Mouse (Mus musculus): ENCODE data around the gene Tnfsfm13. TPM values are rescaled to one million over a fixed set of nuclear protein-coding genes. Genes with fewer than 3 reads are reported as not detected.
"Not testable (repeated sequence)": the region's sequence is repeated elsewhere in the genome, so short reads cannot be mapped to it uniquely, and the experiment has no call there.

The Tnfsfm13 gene
- polyA plus RNA-seq, 1 experiment from 2014 or later, result 6.0 TPM

DNA sequence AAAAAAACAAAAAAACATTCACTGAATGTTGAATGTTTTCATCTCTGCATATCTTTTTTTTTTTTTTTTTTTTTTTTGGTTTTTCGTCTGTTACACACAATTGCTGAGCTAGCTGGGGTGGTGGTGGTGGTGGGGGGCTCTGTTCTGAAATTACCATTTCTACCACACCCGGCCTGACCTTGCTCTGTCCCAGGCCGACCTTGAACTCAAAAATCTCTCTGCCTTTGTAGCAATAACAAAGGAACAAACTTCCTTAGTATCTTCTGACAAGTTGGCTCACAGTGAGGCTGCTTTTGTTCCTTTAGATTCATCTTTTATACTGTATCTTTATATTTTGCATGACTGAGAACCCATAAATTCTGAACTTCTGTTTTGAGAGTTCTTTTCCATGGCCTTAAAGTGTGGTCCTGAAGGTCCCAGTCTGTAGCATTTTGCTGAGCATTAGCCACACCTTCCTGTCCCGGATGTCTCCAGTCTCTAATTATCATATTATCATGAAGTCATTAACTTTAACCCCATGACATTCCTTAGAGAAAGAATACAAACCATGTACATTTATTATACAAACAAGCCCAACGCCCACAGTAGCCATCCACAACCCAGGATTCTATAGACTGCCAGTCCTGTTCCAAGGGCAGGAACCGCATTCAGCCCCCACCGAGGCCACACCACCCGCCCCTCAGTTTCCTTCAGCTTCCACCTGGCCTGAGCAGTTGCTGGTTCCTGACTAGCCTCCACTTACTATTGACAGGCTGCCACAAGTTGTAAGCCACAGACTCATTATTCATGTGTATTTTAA is 8.1 kb upstream of the Tnfsfm13 start:
- no peaks in the 10 kb centered on the region for H3K36me3 ChIP-seq
- H3K4me1 ChIP-seq, result no peaks in the 10 kb centered on the region
- no peaks in the 10 kb centered on the region for H3K27me3 ChIP-seq
- no peaks in the 10 kb centered on the region for H3K9me3 ChIP-seq (replicated peaks)
- H3K4me3 ChIP-seq (replicated peaks), result no peak overlapping the region
- H3K27ac ChIP-seq (replicated peaks), result no peak overlapping the region
- H3K9ac ChIP-seq, result no peak overlapping the region
- no peak overlapping the region for H3K4me2 ChIP-seq (replicated peaks)
- WGBS, result 46% methylated on average over 8 of the region's 8 CpGs
- no peak for ATAC-seq (ENCODE audit: insufficient number of reproducible peaks, low FRiP score, low TSS enrichment, low read depth)

DNA sequence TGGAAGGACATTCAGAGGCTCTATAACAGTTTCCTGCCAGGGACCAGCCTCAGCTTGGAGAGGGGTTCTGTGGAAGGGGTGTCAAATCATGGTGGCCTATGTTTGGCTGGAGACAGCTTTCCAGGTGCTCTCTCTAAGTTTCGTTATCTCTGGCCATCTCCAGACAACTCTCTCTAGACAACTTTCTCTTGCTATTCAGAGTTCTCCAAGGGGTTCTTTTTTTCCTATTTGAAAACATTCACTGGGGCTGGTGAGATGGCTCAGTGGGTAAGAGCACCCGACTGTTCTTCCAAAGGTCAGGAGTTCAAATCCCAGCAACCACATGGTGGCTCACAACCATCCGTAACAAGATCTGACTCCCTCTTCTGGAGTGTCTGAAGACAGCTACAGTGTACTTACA is 7.5 kb upstream of the Tnfsfm13 start:
- ATAC-seq (ENCODE audit: insufficient number of reproducible peaks, low FRiP score, low TSS enrichment, low read depth); H3K4me2 ChIP-seq (replicated peaks); H3K9ac ChIP-seq; H3K9me3 ChIP-seq (replicated peaks); H3K27me3 ChIP-seq; H3K27ac ChIP-seq (replicated peaks); H3K36me3 ChIP-seq; H3K4me3 ChIP-seq (replicated peaks); H3K4me1 ChIP-seq: not testable (repeated sequence)
- WGBS, result 66% methylated on average over 3 of the region's 3 CpGs

DNA sequence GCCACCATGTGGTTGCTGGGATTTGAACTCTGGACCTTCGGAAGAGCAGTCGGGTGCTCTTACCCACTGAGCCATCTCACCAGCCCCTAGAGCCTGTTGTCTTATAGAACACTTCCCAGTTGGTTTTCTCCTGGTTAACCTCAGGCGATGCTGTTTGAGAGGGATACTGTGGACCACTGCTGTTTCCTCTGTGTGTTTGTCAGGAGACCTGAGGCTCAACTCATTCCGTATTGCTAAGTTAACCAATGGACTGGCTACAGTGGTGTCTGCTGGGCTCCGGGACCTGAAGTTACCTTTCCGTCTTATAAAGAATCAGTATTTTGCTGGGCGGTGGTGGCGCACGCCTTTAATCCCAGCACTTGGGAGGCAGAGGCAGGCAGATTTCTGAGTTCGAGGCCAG is 7.0 kb upstream of the Tnfsfm13 start:
- not testable (repeated sequence) for H3K9me3 ChIP-seq (replicated peaks); ATAC-seq (ENCODE audit: insufficient number of reproducible peaks, low FRiP score, low TSS enrichment, low read depth); H3K27me3 ChIP-seq; H3K27ac ChIP-seq (replicated peaks); H3K36me3 ChIP-seq; H3K4me3 ChIP-seq (replicated peaks); H3K4me1 ChIP-seq; H3K4me2 ChIP-seq (replicated peaks); H3K9ac ChIP-seq
- 93% methylated on average over 10 of the region's 10 CpGs for WGBS

DNA sequence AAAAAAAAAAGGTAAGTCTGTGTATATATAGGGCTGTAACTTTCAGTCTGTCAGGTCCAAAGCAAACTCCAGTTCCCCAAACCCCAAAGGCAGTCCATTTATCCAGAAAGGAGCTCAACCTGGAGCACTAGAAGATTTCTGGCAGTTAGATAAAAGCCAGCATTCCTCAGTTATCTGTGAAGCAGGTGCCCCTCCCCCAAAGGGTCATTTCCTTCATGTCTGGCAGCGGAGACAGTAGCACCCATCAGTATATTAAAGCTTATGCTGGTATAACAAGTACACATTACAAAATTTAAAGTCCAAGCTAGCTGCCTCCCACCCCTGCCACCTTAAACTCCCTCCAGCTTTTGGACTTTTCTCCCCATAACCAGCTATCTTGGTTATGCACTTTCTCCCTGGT is 3.7 kb upstream of the Tnfsfm13 start:
- Histone ChIP-seq H3K4me3 (replicated peaks) (no peak overlapping the region), H3K4me2 (replicated peaks) (no peak overlapping the region), H3K27ac (replicated peaks) (no peak overlapping the region), H3K9ac (no peak overlapping the region), H3K4me1 (peaks cover 14% of the 10 kb centered on the region), H3K27me3 (no peaks in the 10 kb centered on the region), H3K36me3 (no peaks in the 10 kb centered on the region), H3K9me3 (replicated peaks) (no peaks in the 10 kb centered on the region)
- WGBS, result 59% methylated on average over 1 of the region's 1 CpGs
- ATAC-seq (ENCODE audit: insufficient number of reproducible peaks, low FRiP score, low TSS enrichment, low read depth), result no peak

DNA sequence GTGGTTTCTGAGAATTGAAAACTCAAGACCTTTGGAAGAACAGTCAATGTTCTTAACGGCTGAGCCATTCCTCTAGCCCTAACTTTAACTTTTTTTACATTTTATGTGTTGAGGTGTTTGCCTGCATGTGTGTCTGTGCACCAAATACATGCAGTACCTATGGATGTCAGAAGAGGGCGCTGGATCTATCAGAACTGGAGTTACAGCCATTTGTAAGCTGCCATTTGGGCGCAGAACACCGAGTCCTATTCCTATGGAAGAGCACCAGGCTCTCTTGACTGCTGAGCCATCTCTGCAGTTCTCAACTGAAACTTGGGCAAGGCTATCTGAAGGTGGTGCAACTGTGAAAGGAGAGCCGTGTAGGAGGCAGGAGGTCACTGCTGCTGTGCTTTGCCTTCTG is 2.7 kb upstream of the Tnfsfm13 start:
- Histone ChIP-seq H3K27ac (replicated peaks) (no peak overlapping the region), H3K4me3 (replicated peaks) (no peak overlapping the region), H3K36me3 (no peaks in the 10 kb centered on the region), H3K27me3 (no peaks in the 10 kb centered on the region), H3K9me3 (replicated peaks) (no peaks in the 10 kb centered on the region), H3K4me2 (replicated peaks) (no peak overlapping the region), H3K4me1 (peaks cover 17% of the 10 kb centered on the region), H3K9ac (no peak overlapping the region)
- no peak for ATAC-seq (ENCODE audit: insufficient number of reproducible peaks, low FRiP score, low TSS enrichment, low read depth)
- WGBS, result 72% methylated on average over 5 of the region's 5 CpGs

DNA sequence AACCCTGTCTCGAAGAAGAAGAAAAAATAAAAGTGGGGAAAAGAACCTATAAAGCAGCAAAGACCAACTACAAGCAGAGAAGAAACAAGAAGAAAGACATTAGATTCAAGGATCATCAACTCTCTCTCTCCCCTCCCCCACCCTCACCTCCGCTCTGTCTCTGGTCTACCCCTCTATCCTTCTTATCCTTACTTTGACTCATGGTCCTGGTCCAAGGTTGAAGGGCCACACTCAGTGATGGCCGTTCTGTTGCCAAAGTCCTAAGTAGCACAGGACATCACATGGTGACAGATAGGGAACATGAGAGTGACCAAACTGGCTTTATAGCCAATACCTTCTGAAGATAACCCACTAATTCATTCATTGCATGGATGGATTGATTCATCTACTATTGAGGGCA is 1.5 kb upstream of the Tnfsfm13 start:
- Histone ChIP-seq H3K36me3 (no peaks in the 10 kb centered on the region), H3K27ac (replicated peaks) (no peak overlapping the region), H3K9me3 (replicated peaks) (no peaks in the 10 kb centered on the region), H3K27me3 (no peaks in the 10 kb centered on the region), H3K4me3 (replicated peaks) (no peak overlapping the region), H3K4me2 (replicated peaks) (no peak overlapping the region), H3K9ac (no peak overlapping the region), H3K4me1 (peaks cover 17% of the 10 kb centered on the region)
- 87% methylated on average over 3 of the region's 3 CpGs for WGBS
- no peak for ATAC-seq (ENCODE audit: insufficient number of reproducible peaks, low FRiP score, low TSS enrichment, low read depth)

DNA sequence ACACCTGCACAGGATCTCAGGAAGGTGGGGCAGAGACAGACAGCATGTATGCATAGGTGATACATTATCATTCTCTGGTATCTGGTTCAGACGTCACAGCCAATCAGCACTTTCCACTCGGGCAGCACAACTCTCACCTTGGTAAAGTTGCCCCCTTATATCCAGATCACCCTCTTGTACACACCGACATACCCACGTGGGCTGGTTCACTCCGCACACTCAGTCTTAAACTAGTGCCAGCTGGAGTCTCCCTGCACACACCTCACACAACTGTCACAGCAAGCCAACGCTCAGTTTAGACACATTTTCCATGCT is 895 bp downstream of the Tnfsfm13 start:
- H3K27ac ChIP-seq (replicated peaks), result peak overlapping the region; percentile 85
- no peaks in the 10 kb centered on the region for H3K36me3 ChIP-seq
- H3K27me3 ChIP-seq, result no peaks in the 10 kb centered on the region
- H3K9me3 ChIP-seq (replicated peaks), result no peaks in the 10 kb centered on the region
- H3K4me2 ChIP-seq (replicated peaks), result peak overlapping the region; percentile 86
- peak; percentile 26; the same call in 1 of the 2 replicates for ATAC-seq (ENCODE audit: insufficient number of reproducible peaks, low FRiP score, low TSS enrichment, low read depth)
- peak overlapping the region; percentile 58 for H3K4me3 ChIP-seq (replicated peaks)
- H3K9ac ChIP-seq, result peak overlapping the region; percentile 57
- 16% methylated on average over 6 of the region's 6 CpGs for WGBS
- peaks cover 17% of the 10 kb centered on the region for H3K4me1 ChIP-seq

DNA sequence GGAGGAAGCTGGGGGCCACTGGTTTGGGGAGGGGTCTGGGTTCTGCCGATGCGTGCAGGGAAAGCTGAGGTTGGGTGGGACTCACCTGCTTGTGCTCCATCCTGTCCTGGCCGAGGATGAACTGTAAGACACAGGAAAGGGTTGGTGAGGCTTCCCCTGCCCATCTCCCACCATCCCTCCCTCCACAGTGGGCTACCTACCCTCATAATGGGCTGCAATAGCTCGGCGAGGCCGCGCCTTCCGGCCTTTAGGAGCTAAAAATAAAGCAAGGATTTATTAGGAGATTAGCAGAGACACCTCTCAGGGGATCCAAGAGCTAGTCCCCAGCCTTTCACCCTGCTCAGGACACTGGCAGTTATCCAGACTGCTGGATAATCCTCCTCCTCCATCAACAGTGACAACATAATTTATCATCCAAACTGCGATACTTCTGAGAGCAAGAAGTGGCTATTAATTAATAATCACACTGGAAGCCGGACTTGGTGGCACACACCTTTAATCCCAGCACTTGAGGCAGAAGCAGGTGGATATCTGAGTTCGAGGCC is 2.4 kb downstream of the Tnfsfm13 start:
- Histone ChIP-seq H3K4me3 (replicated peaks) (no peak overlapping the region), H3K36me3 (no peaks in the 10 kb centered on the region), H3K4me2 (replicated peaks) (no peak overlapping the region), H3K9ac (no peak overlapping the region), H3K27me3 (no peaks in the 10 kb centered on the region), H3K27ac (replicated peaks) (no peak overlapping the region), H3K9me3 (replicated peaks) (no peaks in the 10 kb centered on the region), H3K4me1 (peaks cover 17% of the 10 kb centered on the region)
- 63% methylated on average over 11 of the region's 11 CpGs for WGBS
- ATAC-seq (ENCODE audit: insufficient number of reproducible peaks, low FRiP score, low TSS enrichment, low read depth), result no peak

DNA sequence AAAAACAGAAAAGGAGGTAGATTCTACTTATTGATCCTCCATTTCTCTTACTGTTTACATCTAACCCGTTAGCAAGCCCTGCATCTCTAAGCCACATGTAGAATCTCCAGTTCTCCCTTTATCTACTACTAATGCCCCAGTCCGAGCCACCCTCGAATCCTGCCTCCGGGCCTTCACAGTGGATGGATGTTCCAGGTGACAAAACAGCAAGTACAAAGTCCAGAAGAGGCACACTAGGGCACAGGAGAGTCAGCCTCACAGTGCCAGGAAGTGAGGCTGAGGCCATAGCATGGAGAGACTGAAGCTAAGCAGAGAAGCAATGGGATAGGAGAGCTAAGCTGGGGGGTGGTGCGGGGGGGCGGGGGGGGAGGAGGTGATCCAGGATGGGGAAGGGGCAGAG is 3.0 kb downstream of the Tnfsfm13 start:
- Histone ChIP-seq H3K27me3 (no peaks in the 10 kb centered on the region), H3K27ac (replicated peaks) (no peak overlapping the region), H3K4me1 (peaks cover 17% of the 10 kb centered on the region), H3K4me2 (replicated peaks) (no peak overlapping the region), H3K9me3 (replicated peaks) (no peaks in the 10 kb centered on the region), H3K9ac (no peak overlapping the region), H3K36me3 (no peaks in the 10 kb centered on the region), H3K4me3 (replicated peaks) (no peak overlapping the region)
- WGBS, result 82% methylated on average over 6 of the region's 6 CpGs
- no peak for ATAC-seq (ENCODE audit: insufficient number of reproducible peaks, low FRiP score, low TSS enrichment, low read depth)

DNA sequence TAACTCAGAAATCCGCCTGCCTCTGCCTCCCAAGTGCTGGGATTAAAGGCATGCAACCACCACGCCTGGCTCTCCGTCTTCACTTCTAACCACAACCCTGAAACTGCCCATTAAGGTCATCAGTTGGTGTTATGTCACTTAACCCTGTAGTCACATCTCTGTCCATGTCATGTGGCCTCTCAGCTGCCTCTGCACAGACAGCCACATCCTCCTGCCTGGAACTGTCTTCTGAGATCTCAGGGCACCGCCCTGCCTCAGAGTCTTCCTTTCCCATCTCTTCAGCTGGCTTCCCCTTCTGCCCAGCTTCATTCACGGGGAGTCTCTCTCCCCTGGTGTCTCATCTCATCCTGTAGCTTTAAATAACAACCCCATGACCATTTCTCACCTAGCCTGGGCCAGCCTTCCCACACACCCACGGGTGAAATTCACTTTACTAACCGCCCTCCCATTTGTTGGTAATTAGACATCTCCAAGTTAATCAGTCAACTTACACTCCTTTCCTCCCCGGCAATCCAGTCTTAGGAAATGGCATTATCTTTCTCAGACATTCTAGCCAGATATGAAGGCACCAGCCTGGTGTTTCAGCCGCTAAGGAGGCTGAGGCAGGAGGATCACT is 3.6 kb downstream of the Tnfsfm13 start:
- no peak overlapping the region for H3K27ac ChIP-seq (replicated peaks)
- H3K36me3 ChIP-seq, result no peaks in the 10 kb centered on the region
- H3K4me2 ChIP-seq (replicated peaks), result no peak overlapping the region
- no peaks in the 10 kb centered on the region for H3K27me3 ChIP-seq
- H3K4me1 ChIP-seq, result peaks cover 17% of the 10 kb centered on the region
- no peak for ATAC-seq (ENCODE audit: insufficient number of reproducible peaks, low FRiP score, low TSS enrichment, low read depth)
- no peak overlapping the region for H3K4me3 ChIP-seq (replicated peaks)
- 76% methylated on average over 9 of the region's 9 CpGs for WGBS
- H3K9ac ChIP-seq, result no peak overlapping the region
- H3K9me3 ChIP-seq (replicated peaks), result no peaks in the 10 kb centered on the region

DNA sequence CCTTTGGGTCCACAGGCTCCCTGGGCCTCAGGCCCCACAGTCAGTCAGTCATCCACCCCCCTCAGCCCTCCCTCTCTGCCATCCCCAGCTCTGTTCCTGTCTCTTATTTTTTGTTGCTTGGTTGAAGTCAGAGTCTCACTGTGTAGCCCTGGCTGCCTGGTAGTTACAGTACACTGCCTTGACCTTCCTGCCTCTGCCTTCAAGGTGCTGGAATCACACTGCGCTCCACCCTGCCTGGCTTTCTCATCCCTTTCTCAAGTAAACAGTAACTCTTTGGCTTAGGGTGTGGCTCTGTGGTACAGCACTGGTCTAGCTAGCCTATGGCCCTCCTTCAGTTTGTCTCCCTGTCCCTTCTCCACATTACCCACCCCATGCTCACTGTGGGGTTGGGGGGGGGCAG is 6.0 kb downstream of the Tnfsfm13 start:
- H3K27ac ChIP-seq (replicated peaks), result no peak overlapping the region
- H3K4me2 ChIP-seq (replicated peaks), result no peak overlapping the region
- no peaks in the 10 kb centered on the region for H3K27me3 ChIP-seq
- H3K4me1 ChIP-seq, result peaks cover 29% of the 10 kb centered on the region
- ATAC-seq (ENCODE audit: insufficient number of reproducible peaks, low FRiP score, low TSS enrichment, low read depth), result no peak
- no peak overlapping the region for H3K4me3 ChIP-seq (replicated peaks)
- H3K36me3 ChIP-seq, result no peaks in the 10 kb centered on the region
- no peak overlapping the region for H3K9ac ChIP-seq
- H3K9me3 ChIP-seq (replicated peaks), result no peaks in the 10 kb centered on the region
- 84% methylated on average over 1 of the region's 1 CpGs for WGBS

DNA sequence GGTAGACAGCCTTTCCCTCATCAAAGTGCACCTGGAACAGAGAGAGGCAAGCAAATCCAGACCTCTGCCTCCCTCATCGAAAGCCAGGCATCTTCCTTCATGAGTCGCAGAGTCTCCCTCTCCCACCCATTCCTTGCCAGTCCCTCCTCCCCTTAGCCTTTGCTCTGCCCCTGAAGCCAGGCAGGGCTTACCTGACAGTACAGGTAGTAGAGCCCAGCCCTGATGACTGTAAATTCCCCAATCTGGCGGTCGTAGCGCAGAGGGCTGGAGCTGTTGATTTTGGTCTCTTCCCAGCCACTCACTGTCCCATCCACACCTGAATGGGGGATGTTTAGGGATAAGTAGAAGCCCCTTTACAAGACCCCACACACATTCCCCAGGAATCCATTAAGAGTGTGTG is 8.8 kb downstream of the Tnfsfm13 start:
- Histone ChIP-seq H3K4me2 (replicated peaks) (no peak overlapping the region), H3K4me3 (replicated peaks) (no peak overlapping the region), H3K9me3 (replicated peaks) (no peaks in the 10 kb centered on the region), H3K9ac (no peak overlapping the region), H3K4me1 (peaks cover 47% of the 10 kb centered on the region), H3K36me3 (no peaks in the 10 kb centered on the region), H3K27me3 (no peaks in the 10 kb centered on the region), H3K27ac (replicated peaks) (peak overlapping the region; percentile 51; the same call in 1 of the 2 replicates)
- ATAC-seq (ENCODE audit: insufficient number of reproducible peaks, low FRiP score, low TSS enrichment, low read depth), result no peak
- 49% methylated on average over 5 of the region's 5 CpGs for WGBS
